Mouse (Mus musculus): Measurements from ENCODE around the gene Gm45140. TPM values are rescaled to one million over a fixed set of nuclear protein-coding genes. Genes with fewer than 3 reads are reported as not detected.
A peak's percentile ranks its signal among the peaks of the same experiment; 100 is the strongest.

The Gm45140 gene
- polyA plus RNA-seq, 1 experiment: 7.3 TPM

- TF ChIP-seq CTCF (IDR thresholded peaks at IDR 0.05; ENCODE audit: control insufficient read depth, insufficient read depth, low read length) (no peak), POLR2A (IDR thresholded peaks at IDR 0.05; ENCODE audit: borderline replicate concordance, control insufficient read depth, low read depth, low read length) (no peak)
- WGBS: 96% methylated on average over 4 of the region's 4 CpGs
- Histone ChIP-seq H3K4me1 (ENCODE audit: control insufficient read depth, insufficient read depth, low read length) (no peaks in the 10 kb centered on the region), H3K27ac (ENCODE audit: control insufficient read depth, insufficient read depth, low read depth, low read length, poor library complexity) (no peak overlapping the region), H3K4me3 (replicated peaks; ENCODE audit: control insufficient read depth, low read depth, low read length) (no peak overlapping the region)
Measured at GRCm38 (mm10) chr6:87755196-87755595, 80.4 kb downstream of the Gm45140 start.

GRCm38 (mm10) chr6:87751574-87751973, 84.0 kb downstream of the Gm45140 start:
- WGBS: 84% methylated on average over 6 of the region's 6 CpGs
- H3K4me1 ChIP-seq (ENCODE audit: control insufficient read depth, insufficient read depth, low read length): peaks cover 1% of the 10 kb centered on the region; the same call in 1 of the 2 replicates
- no peak overlapping the region for H3K4me3 ChIP-seq (replicated peaks; ENCODE audit: control insufficient read depth, low read depth, low read length)
- no peak overlapping the region for H3K27ac ChIP-seq (ENCODE audit: control insufficient read depth, insufficient read depth, low read depth, low read length, poor library complexity)
- no peak for TF ChIP-seq CTCF (IDR thresholded peaks at IDR 0.05; ENCODE audit: control insufficient read depth, insufficient read depth, low read length)
- TF ChIP-seq POLR2A (IDR thresholded peaks at IDR 0.05; ENCODE audit: borderline replicate concordance, control insufficient read depth, low read depth, low read length): no peak

- TF ChIP-seq POLR2A (IDR thresholded peaks at IDR 0.05; ENCODE audit: borderline replicate concordance, control insufficient read depth, low read depth, low read length) (no peak), CTCF (IDR thresholded peaks at IDR 0.05; ENCODE audit: control insufficient read depth, insufficient read depth, low read length) (no peak)
- Histone ChIP-seq H3K4me1 (ENCODE audit: control insufficient read depth, insufficient read depth, low read length) (peaks cover 1% of the 10 kb centered on the region; the same call in 1 of the 2 replicates), H3K27ac (ENCODE audit: control insufficient read depth, insufficient read depth, low read depth, low read length, poor library complexity) (no peak overlapping the region), H3K4me3 (replicated peaks; ENCODE audit: control insufficient read depth, low read depth, low read length) (no peak overlapping the region)
- WGBS: 36% methylated on average over 8 of the region's 8 CpGs
Measured at GRCm38 (mm10) chr6:87750184-87750910, 85.2 kb downstream of the Gm45140 start.

GRCm38 (mm10) chr6:87748531-87748930, 87.1 kb downstream of the Gm45140 start:
- 77% methylated on average over 6 of the region's 6 CpGs for WGBS
- H3K27ac ChIP-seq (ENCODE audit: control insufficient read depth, insufficient read depth, low read depth, low read length, poor library complexity): no peak overlapping the region
- TF ChIP-seq POLR2A (IDR thresholded peaks at IDR 0.05; ENCODE audit: borderline replicate concordance, control insufficient read depth, low read depth, low read length): no peak
- TF ChIP-seq CTCF (IDR thresholded peaks at IDR 0.05; ENCODE audit: control insufficient read depth, insufficient read depth, low read length): no peak
- peaks cover 1% of the 10 kb centered on the region; the same call in 1 of the 2 replicates for H3K4me1 ChIP-seq (ENCODE audit: control insufficient read depth, insufficient read depth, low read length)
- no peak overlapping the region for H3K4me3 ChIP-seq (replicated peaks; ENCODE audit: control insufficient read depth, low read depth, low read length)

GRCm38 (mm10) chr6:87748078-87748477, 87.5 kb downstream of the Gm45140 start:
- WGBS: 28% methylated on average over 2 of the region's 2 CpGs
- H3K4me1 ChIP-seq (ENCODE audit: control insufficient read depth, insufficient read depth, low read length): peaks cover 1% of the 10 kb centered on the region; the same call in 1 of the 2 replicates

GRCm38 (mm10) chr6:87746849-87747248, 88.7 kb downstream of the Gm45140 start:
- H3K4me1 ChIP-seq (ENCODE audit: control insufficient read depth, insufficient read depth, low read length): peaks cover 3% of the 10 kb centered on the region; the same call in 1 of the 2 replicates
- H3K4me3 ChIP-seq (replicated peaks; ENCODE audit: control insufficient read depth, low read depth, low read length): no peak overlapping the region
- no peak for TF ChIP-seq POLR2A (IDR thresholded peaks at IDR 0.05; ENCODE audit: borderline replicate concordance, control insufficient read depth, low read depth, low read length)
- no peak for TF ChIP-seq CTCF (IDR thresholded peaks at IDR 0.05; ENCODE audit: control insufficient read depth, insufficient read depth, low read length)
- H3K27ac ChIP-seq (ENCODE audit: control insufficient read depth, insufficient read depth, low read depth, low read length, poor library complexity): peak overlapping the region; percentile 62
- WGBS: 52% methylated on average over 2 of the region's 2 CpGs

More at GRCm38 (mm10) chr6:87748078-87748477, 87.5 kb downstream of the Gm45140 start:
- Histone ChIP-seq H3K4me3 (replicated peaks; ENCODE audit: control insufficient read depth, low read depth, low read length) (no peak overlapping the region), H3K27ac (ENCODE audit: control insufficient read depth, insufficient read depth, low read depth, low read length, poor library complexity) (no peak overlapping the region)
- no peak for TF ChIP-seq CTCF (IDR thresholded peaks at IDR 0.05; ENCODE audit: control insufficient read depth, insufficient read depth, low read length)

- H3K27ac ChIP-seq (ENCODE audit: control insufficient read depth, insufficient read depth, low read depth, low read length, poor library complexity): no peak overlapping the region; the same call in 1 of the 2 replicates
- TF ChIP-seq POLR2A (IDR thresholded peaks at IDR 0.05; ENCODE audit: borderline replicate concordance, control insufficient read depth, low read depth, low read length): no peak
- no peak for TF ChIP-seq CTCF (IDR thresholded peaks at IDR 0.05; ENCODE audit: control insufficient read depth, insufficient read depth, low read length)
- WGBS: 65% methylated on average over 3 of the region's 3 CpGs
Measured at GRCm38 (mm10) chr6:87746059-87746458, 89.5 kb downstream of the Gm45140 start.

GRCm38 (mm10) chr6:87745301-87745700, 90.3 kb downstream of the Gm45140 start:
- Histone ChIP-seq H3K27ac (ENCODE audit: control insufficient read depth, insufficient read depth, low read depth, low read length, poor library complexity) (no peak overlapping the region), H3K4me3 (replicated peaks; ENCODE audit: control insufficient read depth, low read depth, low read length) (no peak overlapping the region), H3K4me1 (ENCODE audit: control insufficient read depth, insufficient read depth, low read length) (peaks cover 3% of the 10 kb centered on the region; the same call in 1 of the 2 replicates)
- TF ChIP-seq CTCF (IDR thresholded peaks at IDR 0.05; ENCODE audit: control insufficient read depth, insufficient read depth, low read length): no peak
- no peak for TF ChIP-seq POLR2A (IDR thresholded peaks at IDR 0.05; ENCODE audit: borderline replicate concordance, control insufficient read depth, low read depth, low read length)
- 59% methylated on average over 1 of the region's 1 CpGs for WGBS

More at GRCm38 (mm10) chr6:87746059-87746458, 89.5 kb downstream of the Gm45140 start:
- H3K4me3 ChIP-seq (replicated peaks; ENCODE audit: control insufficient read depth, low read depth, low read length): no peak overlapping the region
- peaks cover 3% of the 10 kb centered on the region; the same call in 1 of the 2 replicates for H3K4me1 ChIP-seq (ENCODE audit: control insufficient read depth, insufficient read depth, low read length)
